Mouse (Mus musculus) central nervous system, embryonic 14 days (tissue): Measurements from ENCODE around the gene Mrpl19. TPM values are rescaled to one million over a fixed set of nuclear protein-coding genes. Genes with fewer than 3 reads are reported as not detected.

Source experiments
- polyA plus RNA-seq: library from polyadenylated mRNA; depleted of rRNA; stranded (reverse); fragments of >200 nt; gene quantifications from 2 replicates; pipeline ENCODE4 v1.2.3, GENCODE M21; 2012; rRNA removed

The Mrpl19 gene
- 13.7 and 14.7 TPM in 2 replicates for polyA plus RNA-seq

GRCm38 (mm10) chr6:81965296-81966067, at the start of gene Mrpl19:
Gene Mrpl19 (minus strand): TSS chr6:81965958.

GRCm38 (mm10) chr6:81923523-81924142, 42.1 kb downstream of the Mrpl19 start, which contains the start of gene Gcfc2:
Gene Gcfc2 (plus strand): TSS chr6:81923669.

Other genes with a start within 250 kb of the Mrpl19 start
- gene Gcfc2, start 42.3 kb downstream of the Mrpl19 start, polyA plus RNA-seq = 16.4 and 17.4 TPM in 2 replicates
- 0.68 and 1.8 TPM in 2 replicates for gene Eva1a, start 75.1 kb upstream of the Mrpl19 start, polyA plus RNA-seq